Mouse (Mus musculus): ENCODE data around the gene Sac3d1. TPM values are rescaled to one million over a fixed set of nuclear protein-coding genes. Genes with fewer than 3 reads are reported as not detected.

The Sac3d1 gene
- polyA plus RNA-seq (2014; fragmentation: Nextera tagmentation; extraction: Ambion mirVana): 46.3 and 46.6 TPM in 2 replicates

DNA sequence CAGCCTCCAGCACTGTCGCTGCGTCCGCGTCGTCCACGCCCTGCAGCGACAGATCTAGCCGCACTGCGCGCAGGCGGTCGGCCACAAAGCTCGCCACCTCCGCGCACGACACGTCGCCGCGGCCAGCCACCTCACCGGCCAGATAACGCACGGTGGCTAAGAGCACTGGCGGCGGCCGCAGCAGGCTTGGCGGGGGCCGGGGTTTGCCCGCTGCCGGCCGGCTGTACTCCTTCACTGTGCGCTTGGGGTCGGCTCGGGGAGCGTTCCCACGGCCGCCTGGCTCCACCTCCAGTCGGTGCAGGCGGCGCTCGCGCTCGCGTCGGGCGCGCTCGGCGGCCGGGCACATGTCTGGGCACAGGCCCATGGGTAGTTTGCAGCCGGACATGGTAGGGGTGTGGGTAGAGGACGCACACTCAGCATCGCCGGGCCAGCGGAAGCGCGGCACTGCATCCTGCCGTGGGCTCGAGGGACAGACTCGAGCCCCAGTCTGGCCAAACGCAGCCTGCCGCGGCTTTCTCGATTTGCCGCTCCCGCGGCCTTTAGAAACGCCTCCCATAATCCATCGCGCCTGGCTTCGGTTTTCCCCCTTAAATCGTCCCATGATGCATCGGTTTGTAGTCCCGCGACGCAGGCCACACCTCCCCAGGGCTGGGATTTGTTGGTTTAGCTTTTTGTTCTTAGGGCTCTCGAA is at the start of gene Sac3d1:
Gene Sac3d1 (minus strand): TSS at position 665 of the 691 bp plus-strand sequence.
- Histone ChIP-seq H3K9ac (ENCODE audit: low read depth, low read length) (peak within 1 kb of the TSS; percentile 82), H3K4me2 (ENCODE audit: low read depth, low read length) (peak within 1 kb of the TSS; percentile 84), H3K27me3 (replicated peaks; ENCODE audit: control insufficient read depth, insufficient read depth, low read length) (no peaks in the 10 kb centered on the region), H3K27ac (replicated peaks; ENCODE audit: low read depth, low read length) (peak within 1 kb of the TSS; percentile 93), H3K4me1 (ENCODE audit: control insufficient read depth, insufficient read depth, low read length) (peaks cover 12% of the 10 kb centered on the region), H3K9me3 (ENCODE audit: control insufficient read depth, low read length) (no peaks in the 10 kb centered on the region), H3K36me3 (ENCODE audit: control insufficient read depth, insufficient read depth, low read length) (peaks cover 32% of the 10 kb centered on the region), H3K4me3 (ENCODE audit: low read depth, low read length) (peak within 1 kb of the TSS; percentile 86)
- under 1% methylated on average over 44 of the region's 77 CpGs for WGBS
- DNase-seq (ENCODE audit: low spot score) (peak; percentile 98), ATAC-seq (ENCODE audit: low read depth) (peak; percentile 89)

- Histone ChIP-seq H3K36me3 (ENCODE audit: control insufficient read depth, insufficient read depth, low read length) (no peaks in the 10 kb centered on the region), H3K9ac (ENCODE audit: low read depth, low read length) (no peak overlapping the region), H3K9me3 (ENCODE audit: control insufficient read depth, low read length) (no peaks in the 10 kb centered on the region), H3K27me3 (replicated peaks; ENCODE audit: control insufficient read depth, insufficient read depth, low read length) (no peaks in the 10 kb centered on the region), H3K4me1 (ENCODE audit: control insufficient read depth, insufficient read depth, low read length) (no peaks in the 10 kb centered on the region), H3K4me2 (ENCODE audit: low read depth, low read length) (no peak overlapping the region), H3K4me3 (ENCODE audit: low read depth, low read length) (no peak overlapping the region), H3K27ac (replicated peaks; ENCODE audit: low read depth, low read length) (no peak overlapping the region)
- ATAC-seq (ENCODE audit: low read depth): no peak
- no peak for DNase-seq (ENCODE audit: low spot score)
- WGBS: 70% methylated on average over 4 of the region's 4 CpGs
These were observed 48.3 kb upstream of the Sac3d1 start for GRCm38 (mm10) chr19:6166750-6167149.

DNA sequence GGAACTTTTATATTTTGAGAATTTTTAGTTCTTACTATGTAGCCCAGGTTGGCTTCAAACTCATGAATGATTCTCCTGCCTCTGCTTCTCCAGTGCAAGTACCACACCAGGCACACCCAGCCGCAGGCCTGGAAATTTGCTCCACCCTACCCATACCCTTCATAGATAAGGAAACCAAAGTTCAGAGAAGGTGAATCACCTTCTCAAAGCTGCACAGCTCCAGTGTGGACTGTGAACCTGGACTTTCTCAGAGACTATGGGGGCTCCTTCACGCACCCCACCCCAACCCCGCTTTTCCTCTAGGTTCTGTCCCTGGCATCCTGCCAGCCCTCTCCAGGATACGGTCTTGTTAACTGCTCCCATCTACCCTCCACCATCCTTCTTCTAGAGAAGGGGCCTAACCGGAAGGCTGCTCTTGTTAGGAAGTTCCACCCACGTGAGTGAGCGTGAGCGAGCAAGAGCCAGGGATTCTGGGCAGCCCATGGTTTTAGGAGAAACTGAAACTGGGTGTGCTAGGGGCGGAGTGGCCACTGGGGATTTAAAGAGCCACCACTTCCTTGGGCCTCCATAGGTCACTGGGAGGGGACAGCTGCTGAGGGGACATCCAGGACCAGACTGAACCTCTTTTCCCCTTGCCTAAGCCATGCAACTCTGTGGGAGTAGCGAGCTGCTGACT is 45.6 kb upstream of the Sac3d1 start:
- WGBS: 64% methylated on average over 10 of the region's 10 CpGs
- no peak for ATAC-seq (ENCODE audit: low read depth)

DNA sequence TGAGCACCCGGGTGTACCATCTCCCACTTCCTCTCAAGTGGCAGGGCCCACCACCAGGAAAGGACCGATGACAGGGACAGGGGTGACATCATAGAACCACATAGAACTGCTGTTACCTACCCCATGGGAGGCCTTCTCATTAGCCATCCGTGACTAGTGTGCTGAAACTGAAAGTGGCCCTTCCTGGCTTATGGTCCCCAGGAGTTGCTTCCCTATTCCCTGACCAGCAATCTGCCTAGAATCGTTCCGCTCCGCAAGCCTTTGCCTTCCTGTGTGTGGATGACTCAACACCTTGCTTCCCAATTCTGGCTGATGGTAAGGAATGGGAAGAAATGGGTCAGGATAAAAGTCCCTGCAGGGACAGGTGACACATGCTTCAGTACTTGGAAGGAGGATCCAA is 38.8 kb upstream of the Sac3d1 start:
- Histone ChIP-seq H3K9me3 (ENCODE audit: control insufficient read depth, low read length) (no peaks in the 10 kb centered on the region), H3K27me3 (replicated peaks; ENCODE audit: control insufficient read depth, insufficient read depth, low read length) (no peaks in the 10 kb centered on the region), H3K36me3 (ENCODE audit: control insufficient read depth, insufficient read depth, low read length) (no peaks in the 10 kb centered on the region), H3K4me1 (ENCODE audit: control insufficient read depth, insufficient read depth, low read length) (no peaks in the 10 kb centered on the region), H3K4me2 (ENCODE audit: low read depth, low read length) (no peak overlapping the region), H3K9ac (ENCODE audit: low read depth, low read length) (no peak overlapping the region), H3K27ac (replicated peaks; ENCODE audit: low read depth, low read length) (no peak overlapping the region), H3K4me3 (ENCODE audit: low read depth, low read length) (no peak overlapping the region)
- ATAC-seq (ENCODE audit: low read depth) (no peak), DNase-seq (ENCODE audit: low spot score) (no peak)
- whole genome bisulfite sequencing: 63% methylated on average over 6 of the region's 6 CpGs

More for the DNA sequence above, 45.6 kb upstream of the Sac3d1 start:
- no peaks in the 10 kb centered on the region for H3K9me3 ChIP-seq (ENCODE audit: control insufficient read depth, low read length)
- no peaks in the 10 kb centered on the region for H3K4me1 ChIP-seq (ENCODE audit: control insufficient read depth, insufficient read depth, low read length)
- H3K4me3 ChIP-seq (ENCODE audit: low read depth, low read length): no peak overlapping the region
- H3K9ac ChIP-seq (ENCODE audit: low read depth, low read length): no peak overlapping the region
- H3K4me2 ChIP-seq (ENCODE audit: low read depth, low read length): no peak overlapping the region
- H3K27me3 ChIP-seq (replicated peaks; ENCODE audit: control insufficient read depth, insufficient read depth, low read length): no peaks in the 10 kb centered on the region
- no peaks in the 10 kb centered on the region for H3K36me3 ChIP-seq (ENCODE audit: control insufficient read depth, insufficient read depth, low read length)
- DNase-seq (ENCODE audit: low spot score): no peak
- H3K27ac ChIP-seq (replicated peaks; ENCODE audit: low read depth, low read length): no peak overlapping the region

DNA sequence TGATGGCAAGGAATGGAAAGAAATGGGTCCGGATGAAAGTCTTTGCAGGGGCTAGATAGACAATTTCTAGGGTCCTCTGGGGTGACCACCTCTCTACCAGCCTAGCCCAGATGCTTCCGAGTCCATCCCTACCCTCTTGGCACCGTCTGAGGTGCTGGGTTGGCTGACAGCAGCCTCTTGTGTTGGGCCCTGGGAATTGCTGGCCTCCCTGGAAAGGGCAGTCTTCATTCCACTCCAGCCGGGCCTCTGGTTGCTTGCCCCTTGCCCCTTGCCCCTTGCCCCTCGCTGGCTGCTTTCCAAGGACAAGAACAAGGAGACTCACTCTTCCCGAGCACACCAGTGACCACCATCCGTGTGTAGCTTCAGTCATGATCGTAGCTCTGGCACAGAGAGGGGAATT is 37.9 kb upstream of the Sac3d1 start:
- no peak for DNase-seq (ENCODE audit: low spot score)
- 52% methylated on average over 8 of the region's 8 CpGs for WGBS
- ATAC-seq (ENCODE audit: low read depth): no peak

GRCm38 (mm10) chr19:6155174-6155573 is 36.7 kb upstream of the Sac3d1 start:
- ATAC-seq (ENCODE audit: low read depth): no peak

More for the DNA sequence above, 37.9 kb upstream of the Sac3d1 start:
- H3K27ac ChIP-seq (replicated peaks; ENCODE audit: low read depth, low read length): no peak overlapping the region
- H3K9me3 ChIP-seq (ENCODE audit: control insufficient read depth, low read length): no peaks in the 10 kb centered on the region
- H3K27me3 ChIP-seq (replicated peaks; ENCODE audit: control insufficient read depth, insufficient read depth, low read length): no peaks in the 10 kb centered on the region
- no peak overlapping the region for H3K9ac ChIP-seq (ENCODE audit: low read depth, low read length)
- no peak overlapping the region for H3K4me3 ChIP-seq (ENCODE audit: low read depth, low read length)
- no peaks in the 10 kb centered on the region for H3K4me1 ChIP-seq (ENCODE audit: control insufficient read depth, insufficient read depth, low read length)
- no peaks in the 10 kb centered on the region for H3K36me3 ChIP-seq (ENCODE audit: control insufficient read depth, insufficient read depth, low read length)
- H3K4me2 ChIP-seq (ENCODE audit: low read depth, low read length): no peak overlapping the region

GRCm38 (mm10) chr19:6144842-6145241 is 26.4 kb upstream of the Sac3d1 start:
- Histone ChIP-seq H3K27ac (replicated peaks; ENCODE audit: low read depth, low read length) (no peak overlapping the region), H3K36me3 (ENCODE audit: control insufficient read depth, insufficient read depth, low read length) (no peaks in the 10 kb centered on the region), H3K4me2 (ENCODE audit: low read depth, low read length) (no peak overlapping the region), H3K4me3 (ENCODE audit: low read depth, low read length) (no peak overlapping the region), H3K4me1 (ENCODE audit: control insufficient read depth, insufficient read depth, low read length) (peaks cover 9% of the 10 kb centered on the region; the same call in 1 of the 2 replicates), H3K27me3 (replicated peaks; ENCODE audit: control insufficient read depth, insufficient read depth, low read length) (no peaks in the 10 kb centered on the region), H3K9me3 (ENCODE audit: control insufficient read depth, low read length) (no peaks in the 10 kb centered on the region), H3K9ac (ENCODE audit: low read depth, low read length) (no peak overlapping the region)
- no peak for ATAC-seq (ENCODE audit: low read depth)
- 68% methylated on average over 5 of the region's 5 CpGs for WGBS
- no peak for DNase-seq (ENCODE audit: low spot score)

More at GRCm38 (mm10) chr19:6155174-6155573, 36.7 kb upstream of the Sac3d1 start:
- no peaks in the 10 kb centered on the region for H3K4me1 ChIP-seq (ENCODE audit: control insufficient read depth, insufficient read depth, low read length)
- no peak for DNase-seq (ENCODE audit: low spot score)
- H3K27ac ChIP-seq (replicated peaks; ENCODE audit: low read depth, low read length): no peak overlapping the region
- WGBS: 83% methylated on average over 9 of the region's 9 CpGs
- H3K36me3 ChIP-seq (ENCODE audit: control insufficient read depth, insufficient read depth, low read length): no peaks in the 10 kb centered on the region
- H3K9me3 ChIP-seq (ENCODE audit: control insufficient read depth, low read length): no peaks in the 10 kb centered on the region
- no peak overlapping the region for H3K4me2 ChIP-seq (ENCODE audit: low read depth, low read length)
- no peak overlapping the region for H3K4me3 ChIP-seq (ENCODE audit: low read depth, low read length)
- H3K9ac ChIP-seq (ENCODE audit: low read depth, low read length): no peak overlapping the region
- no peaks in the 10 kb centered on the region for H3K27me3 ChIP-seq (replicated peaks; ENCODE audit: control insufficient read depth, insufficient read depth, low read length)

- Histone ChIP-seq H3K9me3 (ENCODE audit: control insufficient read depth, low read length) (no peaks in the 10 kb centered on the region), H3K9ac (ENCODE audit: low read depth, low read length) (peak within 1 kb of the TSS; percentile 78)
- WGBS: under 1% methylated on average over 15 of the region's 15 CpGs
These were observed 22.9 kb upstream of the Sac3d1 start, which contains the start of gene Arl2 for GRCm38 (mm10) chr19:6141394-6141749. Gene Arl2, minus strand, starts transcription at chr19:6141548.

More at GRCm38 (mm10) chr19:6141394-6141749, 22.9 kb upstream of the Sac3d1 start, which contains the start of gene Arl2:
- H3K27ac ChIP-seq (replicated peaks; ENCODE audit: low read depth, low read length): peak within 1 kb of the TSS; percentile 94
- peak within 1 kb of the TSS; percentile 55 for H3K4me3 ChIP-seq (ENCODE audit: low read depth, low read length)
- H3K27me3 ChIP-seq (replicated peaks; ENCODE audit: control insufficient read depth, insufficient read depth, low read length): no peaks in the 10 kb centered on the region
- peak; percentile 76 for ATAC-seq (ENCODE audit: low read depth)
- peak; percentile 95 for DNase-seq (ENCODE audit: low spot score)
- peaks cover 13% of the 10 kb centered on the region; the same call in 1 of the 2 replicates for H3K4me1 ChIP-seq (ENCODE audit: control insufficient read depth, insufficient read depth, low read length)
- H3K36me3 ChIP-seq (ENCODE audit: control insufficient read depth, insufficient read depth, low read length): peaks cover 14% of the 10 kb centered on the region; the same call in 1 of the 2 replicates
- H3K4me2 ChIP-seq (ENCODE audit: low read depth, low read length): peak within 1 kb of the TSS; percentile 59
